ENCODE assay signal across 8 mouse cellular contexts in the genomic region with DNA sequence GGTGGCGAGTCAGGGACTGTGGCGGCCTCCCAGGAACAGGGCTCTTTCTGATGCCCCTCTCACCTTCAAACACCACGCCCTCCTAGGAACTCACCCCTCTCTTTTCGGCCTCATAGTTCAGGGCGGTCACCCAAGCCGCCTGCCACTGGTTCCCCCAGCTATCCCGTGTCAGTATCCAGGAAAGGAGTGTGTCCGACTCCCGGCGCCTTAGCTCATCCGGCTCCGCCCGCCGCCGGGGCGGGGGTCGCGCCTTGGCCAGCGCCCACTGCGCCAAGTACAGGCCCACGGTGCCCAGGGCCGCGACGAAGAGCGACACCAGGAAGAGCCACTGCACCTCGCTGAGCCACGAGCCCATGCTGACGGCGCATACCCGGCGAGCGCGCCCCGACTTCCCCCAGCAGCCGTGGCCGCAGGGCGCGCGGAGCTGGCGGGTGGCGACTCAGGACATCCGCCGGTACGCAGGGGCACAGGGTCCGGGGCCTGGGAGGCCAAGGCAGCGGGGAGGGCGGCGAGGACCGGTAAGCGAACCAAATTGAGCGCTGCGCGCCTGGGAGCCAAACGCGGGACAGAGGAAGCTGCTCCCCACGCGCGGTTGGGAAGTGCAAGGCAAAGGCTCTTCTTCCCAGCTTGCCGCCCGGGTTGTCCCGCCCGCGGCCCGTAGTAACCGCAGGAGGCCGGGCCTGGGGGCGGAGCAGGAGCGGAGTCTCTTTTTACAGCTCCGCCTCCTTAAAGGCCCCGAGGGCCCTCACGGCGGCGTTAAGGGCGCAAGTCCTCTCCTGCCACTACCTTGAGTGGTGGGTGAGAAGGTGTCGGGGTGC. TPM values are rescaled to one million over a fixed set of nuclear protein-coding genes. Genes with fewer than 3 reads are reported as not detected.
DNase-seq lines count a peak whose midpoint lies in the region; ATAC-seq and TF ChIP-seq lines count a peak whose summit lies in the region.

No protein-coding gene starts in this region.

- H3K27me3 ChIP-seq in forebrain, embryonic 14.5 days (replicated peaks; ENCODE audit: control insufficient read depth, insufficient read depth, low read length) = no peaks in the 10 kb centered on the region
- H3K27me3 ChIP-seq in liver, postnatal 0 days (ENCODE audit: insufficient read depth, low read length) = no peaks in the 10 kb centered on the region
- no peaks in the 10 kb centered on the region; the same call in 1 of the 2 replicates for H3K27me3 ChIP-seq in neural tube, embryonic 13.5 days

- no peaks in the 10 kb centered on the region for H3K9me3 ChIP-seq in ES-E14 (ENCODE audit: control insufficient read depth, insufficient read depth, low read depth, low read length)
- H3K9me3 ChIP-seq in forebrain, embryonic 14.5 days (replicated peaks; ENCODE audit: control insufficient read depth, low read length) = no peaks in the 10 kb centered on the region
- no peaks in the 10 kb centered on the region for H3K9me3 ChIP-seq in liver, postnatal 0 days (ENCODE audit: low read length)
- no peaks in the 10 kb centered on the region for H3K9me3 ChIP-seq in neural tube, embryonic 13.5 days

- no peak overlapping the region for H3K27ac ChIP-seq in ES-E14 (ENCODE audit: insufficient read depth, low read depth, low read length, poor library complexity, severe bottlenecking)
- peak overlapping the region; percentile 58; the same call in 1 of the 2 replicates for H3K27ac ChIP-seq in forebrain, embryonic 14.5 days (ENCODE audit: low read depth, low read length)
- peak overlapping the region; percentile 94 for H3K27ac ChIP-seq in liver, postnatal 0 days (ENCODE audit: low read depth)
- H3K27ac ChIP-seq in neural tube, embryonic 13.5 days (replicated peaks) = peak overlapping the region; percentile 61

- in situ Hi-C loops in ES-E14 (cut with MboI; ENCODE audit: low sequenced_read_pairs in 2 of 2, unreplicated experiment in 2 of 2) = no loop called here

- peak overlapping the region; percentile 93 for H3K4me2 ChIP-seq in forebrain, embryonic 14.5 days (ENCODE audit: low read length)
- H3K4me2 ChIP-seq in liver, postnatal 0 days (ENCODE audit: low read depth, low read length) = peak overlapping the region; percentile 97
- H3K4me2 ChIP-seq in neural tube, embryonic 13.5 days = peak overlapping the region; percentile 74

- peak overlapping the region; percentile 86 for H3K9ac ChIP-seq in ES-E14 (ENCODE audit: insufficient read depth, low read depth, low read length, poor library complexity, severe bottlenecking)
- H3K9ac ChIP-seq in forebrain, embryonic 14.5 days (ENCODE audit: low read length) = peak overlapping the region; percentile 79
- peak overlapping the region; percentile 93 for H3K9ac ChIP-seq in liver, postnatal 0 days (replicated peaks)
- peak overlapping the region; percentile 77 for H3K9ac ChIP-seq in neural tube, embryonic 13.5 days

- under 1% methylated on average over 67 of the region's 75 CpGs for WGBS in forebrain, embryonic 14.5 days
- under 1% methylated on average over 71 of the region's 75 CpGs for WGBS in liver, postnatal 0 days (ENCODE audit: insufficient replicate concordance)
- WGBS in neural tube, embryonic 13.5 days = under 1% methylated on average over 74 of the region's 75 CpGs

- TF ChIP-seq EP300 in liver, postnatal 0 days (IDR thresholded peaks at IDR 0.05; ENCODE audit: low read depth) = no peak

- peak; percentile 79 for DNase-seq in ES-E14 (ENCODE audit: low read depth, low spot score)
- DNase-seq in cerebellum, adult 11 months = peak; percentile 82
- peak; percentile 83 for DNase-seq in forebrain, embryonic 14.5 days (ENCODE audit: low spot score)
- DNase-seq in heart, postnatal 14 days = peak; percentile 91 to 92
- DNase-seq in layer of hippocampus, adult 11-12 months (ENCODE audit: low spot score) = peak; percentile 87
- peak; percentile 88 for DNase-seq in liver, postnatal 0 days
- DNase-seq in telencephalon, adult 2 months (ENCODE audit: low read depth, low spot score) = peak; percentile 83

- H3K36me3 ChIP-seq in ES-E14 (ENCODE audit: control insufficient read depth, insufficient read depth, low read length, poor library complexity, severe bottlenecking) = no peaks in the 10 kb centered on the region
- no peaks in the 10 kb centered on the region for H3K36me3 ChIP-seq in forebrain, embryonic 14.5 days (ENCODE audit: control insufficient read depth, insufficient read depth, low read length)
- H3K36me3 ChIP-seq in liver, postnatal 0 days (replicated peaks; ENCODE audit: insufficient read depth, low read length) = no peaks in the 10 kb centered on the region
- no peaks in the 10 kb centered on the region for H3K36me3 ChIP-seq in neural tube, embryonic 13.5 days

- intact Hi-C loops in heart, postnatal 14 days (cut with DNase I) = loop anchor here (2.0 to 5.0 kb wide), 3 partner anchors 39 to 71 kb away; partner anchors contain the start of gene Prdm15

- peak; percentile 97 for ATAC-seq in forebrain, embryonic 14.5 days
- ATAC-seq in liver, postnatal 0 days = peak; percentile 83
- ATAC-seq in neural tube, embryonic 13.5 days (ENCODE audit: low read depth) = peak; percentile 97

- peaks cover 0 to 5% of the 10 kb centered on the region in 2 experiments; a peak in 1 of 4 replicates for H3K4me1 ChIP-seq in ES-E14 (ENCODE audit: control insufficient read depth in 2 of 2, insufficient read depth in 2 of 2, low read length in 2 of 2, poor library complexity in 1 of 2)
- H3K4me1 ChIP-seq in forebrain, embryonic 14.5 days (ENCODE audit: control insufficient read depth, insufficient read depth, low read length) = peaks cover 6% of the 10 kb centered on the region; the same call in 1 of the 2 replicates
- peaks cover 30% of the 10 kb centered on the region for H3K4me1 ChIP-seq in liver, postnatal 0 days (ENCODE audit: insufficient read depth)
- H3K4me1 ChIP-seq in neural tube, embryonic 13.5 days (replicated peaks) = peaks cover 21% of the 10 kb centered on the region

- peak overlapping the region; percentile 82 to 99 for H3K4me3 ChIP-seq in ES-E14 (ENCODE audit: insufficient read depth in 1 of 2, low read depth in 1 of 2, low read length in 2 of 2, poor library complexity in 1 of 2, severe bottlenecking in 1 of 2)
- H3K4me3 ChIP-seq in forebrain, embryonic 14.5 days (ENCODE audit: low read depth, low read length) = peak overlapping the region; percentile 85
- peak overlapping the region; percentile 77 for H3K4me3 ChIP-seq in liver, postnatal 0 days (ENCODE audit: low read depth, low read length)
- H3K4me3 ChIP-seq in neural tube, embryonic 13.5 days = peak overlapping the region; percentile 87

- TF ChIP-seq CTCF in liver, postnatal 0 days (IDR thresholded peaks at IDR 0.05; ENCODE audit: low read depth) = no peak

TF ChIP-seq in ES-E14, 5 proteins besides CTCF, POLR2A, EP300 and RAD21:
- no peak for TF ChIP-seq CHD2 (IDR thresholded peaks at IDR 0.05; ENCODE audit: low read depth, low read length)
- TF ChIP-seq HCFC1 (IDR thresholded peaks at IDR 0.05; ENCODE audit: borderline replicate concordance, insufficient read depth, low read length) = no peak
- no peak for TF ChIP-seq ZC3H11A (IDR thresholded peaks at IDR 0.05; ENCODE audit: borderline replicate concordance, low read depth, low read length)
- TF ChIP-seq MAFK (IDR thresholded peaks at IDR 0.05; ENCODE audit: insufficient read depth, low read depth, low read length) = no peak
- TF ChIP-seq ZNF384 (IDR thresholded peaks at IDR 0.05; ENCODE audit: low read depth, low read length) = no peak
TF ChIP-seq in ES-E14: peak in this region for 0.

RNA-seq across cellular contexts. Expression of gene C2cd2, which starts 40.2 kb away (rescaled TPM):
- total RNA-seq in ES-E14 (2012; rRNA removed) = 8.1 and 8.2 TPM in 2 replicates
- polyA plus RNA-seq in forebrain, embryonic 14.5 days (2014; fragmentation: Nextera tagmentation; extraction: Ambion mirVana) = 10.2 and 12.4 TPM in 2 replicates
- total RNA-seq in heart, postnatal 14 days (2021) = 10 to 100 TPM; 25.1 to 27.3 TPM
- polyA plus RNA-seq in liver, postnatal 0 days (2015; fragmentation: Nextera tagmentation; extraction: Ambion mirVana) = 11.7 and 13.8 TPM in 2 replicates
- polyA plus RNA-seq in neural tube, embryonic 13.5 days (2015; fragmentation: Nextera tagmentation; extraction: Ambion mirVana) = 14.3 and 14.7 TPM in 2 replicates

RNA-seq across cellular contexts. Expression of gene Zbtb21, which starts 40.3 kb away (rescaled TPM):
- 29.6 and 30.9 TPM in 2 replicates for total RNA-seq in ES-E14 (2012; rRNA removed)
- 12.5 TPM in 2 replicates for polyA plus RNA-seq in forebrain, embryonic 14.5 days (2014; fragmentation: Nextera tagmentation; extraction: Ambion mirVana)
- 10 to 100 TPM; 10.1 to 13.5 TPM for total RNA-seq in heart, postnatal 14 days (2021)
- 1.8 and 1.9 TPM in 2 replicates for polyA plus RNA-seq in liver, postnatal 0 days (2015; fragmentation: Nextera tagmentation; extraction: Ambion mirVana)
- 10.8 and 13.5 TPM in 2 replicates for polyA plus RNA-seq in neural tube, embryonic 13.5 days (2015; fragmentation: Nextera tagmentation; extraction: Ambion mirVana)
